Mouse (Mus musculus) lung, adult 2 months (tissue): ENCODE measurements around the gene Mcm8.

Source experiments
- CTCF ChIP-seq: fragments of 200-500 bp; IDR thresholded peaks from 2 replicates; pipeline ENCODE4 v1.5.1; 2011; ENCODE audit warnings: mild to moderate bottlenecking, low read length, control low read depth; ENCODE audit not compliant: insufficient read depth
- POLR2A ChIP-seq: fragments of 200-500 bp; IDR thresholded peaks from 2 replicates; pipeline ENCODE4 v1.6.1; 2011; ENCODE audit warnings: low read depth, mild to moderate bottlenecking, control low read depth, low read length, borderline replicate concordance; ENCODE audit errors: extremely low read depth

DNA sequence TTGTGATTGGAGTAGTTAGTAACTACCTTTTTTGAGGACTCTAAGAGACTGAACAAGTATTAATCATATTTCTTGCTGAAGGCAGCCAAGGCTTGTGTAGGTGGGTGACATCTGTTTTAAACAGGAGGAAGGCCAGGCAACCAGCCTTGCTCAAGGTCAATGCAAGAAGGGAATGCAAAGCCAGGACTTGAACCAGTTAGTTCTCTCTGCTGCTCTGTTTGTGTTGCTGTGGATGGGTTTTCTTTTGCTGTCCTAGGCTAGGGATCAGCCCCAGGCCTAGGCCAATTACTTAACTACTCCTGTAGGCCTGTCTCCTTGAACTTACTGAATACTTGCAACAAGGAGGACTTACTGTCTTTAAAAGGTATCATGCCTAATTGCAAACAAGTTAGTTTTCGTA lies 37.1 kb downstream of the Mcm8 start:
- no peak for TF ChIP-seq CTCF
- no peak for TF ChIP-seq POLR2A
